Mouse (Mus musculus) hindbrain, embryonic 11.5 days (tissue): ENCODE measurements around the gene Vps35l. TPM values are rescaled to one million over a fixed set of nuclear protein-coding genes. Genes with fewer than 3 reads are reported as not detected.

Experiments used
- ATAC-seq: fragments of 200-750 bp; cut with Nextera tagmentation; 2 replicates; pipeline ENCODE4 v1.8.0; 2017; ENCODE audit warnings: mild to moderate bottlenecking, moderate TSS enrichment, moderate library complexity; ENCODE audit not compliant: low FRiP score
- DNase-seq: peaks from one replicate; pipeline ENCODE4 v3.0.0-alpha.2; 2015; ENCODE audit warnings: low spot score
- H3K27ac ChIP-seq: fragments of 300-500 bp; sonication (generic); 2 replicates; pipeline ENCODE4 v1.5.1; 2014; ENCODE audit warnings: mild to moderate bottlenecking, low read depth, low read length
- H3K27me3 ChIP-seq: fragments of 300-500 bp; sonication (generic); 2 replicates; pipeline ENCODE4 v1.6.1; 2014; ENCODE audit warnings: mild to moderate bottlenecking, low read length, moderate library complexity, mixed read lengths; ENCODE audit not compliant: control insufficient read depth, insufficient read depth
- H3K36me3 ChIP-seq: fragments of 300-500 bp; sonication (generic); 2 replicates; pipeline ENCODE4 v1.6.1; 2014; ENCODE audit warnings: mild to moderate bottlenecking, low read length, moderate library complexity, mixed read lengths; ENCODE audit not compliant: control insufficient read depth, insufficient read depth
- H3K4me1 ChIP-seq: fragments of 300-500 bp; sonication (generic); replicated peaks from 2 replicates; pipeline ENCODE4 v1.6.1; 2014; ENCODE audit warnings: low read length, mixed read lengths; ENCODE audit not compliant: control insufficient read depth, insufficient read depth
- H3K4me2 ChIP-seq: fragments of 300-500 bp; sonication (generic); replicated peaks from 2 replicates; pipeline ENCODE4 v1.6.1; 2014; ENCODE audit warnings: mild to moderate bottlenecking, low read depth, low read length
- H3K4me3 ChIP-seq: fragments of 300-500 bp; sonication (generic); 2 replicates; pipeline ENCODE4 v1.5.1; 2014; ENCODE audit warnings: low read depth, low read length
- H3K9ac ChIP-seq: fragments of 300-500 bp; sonication (generic); 2 replicates; pipeline ENCODE4 v1.6.1; 2014; ENCODE audit warnings: low read depth, low read length
- H3K9me3 ChIP-seq: fragments of 300-500 bp; sonication (generic); 2 replicates; pipeline ENCODE4 v1.6.1; 2016; ENCODE audit warnings: low read length; ENCODE audit not compliant: control insufficient read depth
- WGBS: fragments of 180-500 bp; shearing (Covaris S2); extraction: QIAGEN DNeasy Blood & Tissue Kit; methylation state at CpG from one replicate; pipeline ENCODE4 v1.1.7; 2014; 5-methylcytosine and 5-hydroxymethylcytosine counted together
- polyA plus RNA-seq: library from polyadenylated mRNA; unstranded; fragments of >200 nt; fragmentation: Nextera tagmentation; extraction: Ambion mirVana; gene quantifications from 2 replicates; pipeline ENCODE4 v1.2.1, GENCODE M21; 2014

Gene Vps35l
- polyA plus RNA-seq, 1 experiment from 2014 or later, result 74.4 TPM

DNA sequence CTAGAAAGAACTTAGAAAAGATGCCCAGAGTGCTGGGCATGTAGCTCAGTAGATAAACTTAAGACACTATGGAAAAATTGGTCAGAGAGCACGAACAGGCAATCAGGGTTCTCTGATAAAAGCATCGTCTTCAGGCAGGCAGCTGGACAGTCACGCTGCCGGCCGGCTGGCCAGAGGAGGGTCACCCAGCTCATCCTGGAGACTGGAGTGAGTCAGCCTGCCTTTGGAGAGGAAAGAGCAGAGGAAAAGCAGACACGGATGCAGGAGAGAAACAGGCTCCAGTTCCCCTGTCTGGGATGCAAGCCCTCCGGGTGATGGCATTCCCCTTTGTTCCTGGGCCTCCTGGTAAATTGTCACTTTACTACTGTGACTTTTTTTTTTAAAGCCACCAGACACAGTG is 57.6 kb downstream of the Vps35l start:
- no peaks in the 10 kb centered on the region for H3K36me3 ChIP-seq
- ATAC-seq, result no peak
- H3K9me3 ChIP-seq, result no peaks in the 10 kb centered on the region
- H3K4me3 ChIP-seq, result no peak overlapping the region
- H3K4me1 ChIP-seq, result no peaks in the 10 kb centered on the region; the same call in 1 of the 2 replicates
- WGBS, result 87% methylated on average over 7 of the region's 7 CpGs
- DNase-seq, result no peak
- no peak overlapping the region for H3K9ac ChIP-seq
- no peak overlapping the region for H3K27ac ChIP-seq
- no peaks in the 10 kb centered on the region for H3K27me3 ChIP-seq
- H3K4me2 ChIP-seq, result no peak overlapping the region

- H3K4me2 ChIP-seq, result no peak overlapping the region
- no peak for ATAC-seq
- H3K27ac ChIP-seq, result no peak overlapping the region
- no peak overlapping the region for H3K9ac ChIP-seq
- no peak for DNase-seq
- H3K36me3 ChIP-seq, result no peaks in the 10 kb centered on the region
- WGBS, result 89% methylated on average over 6 of the region's 6 CpGs
- no peaks in the 10 kb centered on the region for H3K9me3 ChIP-seq
- H3K4me3 ChIP-seq, result no peak overlapping the region
- H3K27me3 ChIP-seq, result no peaks in the 10 kb centered on the region
- H3K4me1 ChIP-seq, result no peaks in the 10 kb centered on the region; the same call in 1 of the 2 replicates
Observed at GRCm38 (mm10) chr7:118798105-118798570, 58.1 kb downstream of the Vps35l start.

DNA sequence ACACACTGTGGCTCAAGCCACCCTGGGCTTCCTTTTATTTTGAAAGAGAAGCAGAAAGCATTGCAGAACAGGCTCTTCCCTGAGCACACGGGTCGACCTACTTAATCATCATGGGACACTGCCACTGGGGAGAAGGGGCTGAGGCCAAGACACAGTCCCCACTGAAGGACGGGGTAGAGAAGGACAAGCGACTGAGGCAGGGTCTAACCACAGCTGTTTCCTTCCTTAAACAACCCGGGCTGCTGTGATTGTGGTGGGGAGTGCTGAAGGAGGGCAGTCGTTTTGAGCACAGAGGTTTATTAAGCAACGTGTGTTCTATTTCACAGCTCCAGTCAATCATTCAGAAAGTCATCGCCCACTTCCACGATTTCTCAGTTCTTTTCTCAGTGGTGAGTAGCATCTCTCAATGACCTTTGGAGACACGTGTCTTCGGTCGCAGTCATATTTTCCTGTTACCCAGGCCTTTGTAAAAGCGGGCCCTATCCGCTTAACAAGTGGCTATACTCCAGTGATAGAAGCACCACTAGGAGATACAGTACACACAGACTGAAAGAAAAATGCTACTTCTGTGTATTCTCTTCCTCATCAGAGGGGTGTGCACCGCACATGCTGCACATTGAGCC is 60.2 kb downstream of the Vps35l start:
- H3K36me3 ChIP-seq, result no peaks in the 10 kb centered on the region
- no peak overlapping the region for H3K9ac ChIP-seq
- H3K4me3 ChIP-seq, result no peak overlapping the region
- ATAC-seq (no peak), DNase-seq (no peak)
- H3K27me3 ChIP-seq, result no peaks in the 10 kb centered on the region
- H3K4me1 ChIP-seq, result no peaks in the 10 kb centered on the region
- H3K4me2 ChIP-seq, result no peak overlapping the region
- no peaks in the 10 kb centered on the region for H3K9me3 ChIP-seq
- no peak overlapping the region for H3K27ac ChIP-seq
- 90% methylated on average over 15 of the region's 15 CpGs for WGBS

GRCm38 (mm10) chr7:118801791-118802190 is 61.8 kb downstream of the Vps35l start:
- 97% methylated on average over 3 of the region's 3 CpGs for WGBS
- Histone ChIP-seq H3K36me3 (no peaks in the 10 kb centered on the region), H3K4me1 (no peaks in the 10 kb centered on the region), H3K9me3 (no peaks in the 10 kb centered on the region), H3K4me2 (no peak overlapping the region), H3K4me3 (no peak overlapping the region), H3K27me3 (no peaks in the 10 kb centered on the region), H3K9ac (no peak overlapping the region), H3K27ac (no peak overlapping the region)
- no peak for ATAC-seq
- no peak for DNase-seq

DNA sequence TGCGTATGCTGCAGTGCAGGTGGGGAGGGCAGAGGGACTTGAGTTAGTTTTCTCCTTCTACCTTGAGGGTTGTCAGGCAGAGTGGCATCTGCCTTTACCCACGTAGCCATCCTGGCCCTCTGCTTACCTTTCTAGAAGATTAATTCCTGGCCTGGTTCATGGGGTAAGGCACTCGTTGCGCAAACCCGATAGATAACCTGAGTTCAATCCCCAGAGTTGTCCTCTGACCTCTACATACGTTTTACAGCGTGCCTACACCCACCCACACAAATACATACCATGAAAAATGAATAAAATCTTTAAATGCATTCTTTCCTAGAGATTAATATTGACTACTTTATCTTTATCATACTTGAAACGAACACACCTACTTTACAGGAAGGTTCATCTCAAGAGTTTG is 63.4 kb downstream of the Vps35l start:
- Histone ChIP-seq H3K9ac (no peak overlapping the region), H3K27ac (no peak overlapping the region), H3K4me3 (no peak overlapping the region), H3K4me2 (no peak overlapping the region), H3K36me3 (no peaks in the 10 kb centered on the region), H3K27me3 (no peaks in the 10 kb centered on the region), H3K4me1 (no peaks in the 10 kb centered on the region), H3K9me3 (no peaks in the 10 kb centered on the region)
- DNase-seq (no peak), ATAC-seq (no peak)
- 92% methylated on average over 8 of the region's 8 CpGs for WGBS

- H3K27me3 ChIP-seq, result no peaks in the 10 kb centered on the region
Observed at GRCm38 (mm10) chr7:118806631-118807411, 66.8 kb downstream of the Vps35l start.

GRCm38 (mm10) chr7:118807899-118808298 is 67.9 kb downstream of the Vps35l start:
- 93% methylated on average over 8 of the region's 8 CpGs for WGBS
- Histone ChIP-seq H3K36me3 (no peaks in the 10 kb centered on the region), H3K27me3 (no peaks in the 10 kb centered on the region), H3K9ac (no peak overlapping the region), H3K4me3 (no peak overlapping the region), H3K4me2 (no peak overlapping the region), H3K4me1 (no peaks in the 10 kb centered on the region), H3K9me3 (no peaks in the 10 kb centered on the region), H3K27ac (no peak overlapping the region)
- ATAC-seq (no peak), DNase-seq (no peak)

More at GRCm38 (mm10) chr7:118806631-118807411, 66.8 kb downstream of the Vps35l start:
- 77% methylated on average over 16 of the region's 16 CpGs for WGBS
- Histone ChIP-seq H3K27ac (0 out of 2 replicates have a peak overlapping the region, but pooled peaks have one; percentile 10), H3K4me3 (no peak overlapping the region), H3K36me3 (no peaks in the 10 kb centered on the region), H3K4me2 (no peak overlapping the region), H3K4me1 (no peaks in the 10 kb centered on the region), H3K9ac (0 out of 2 replicates have a peak overlapping the region, but pooled peaks have one; percentile 31), H3K9me3 (no peaks in the 10 kb centered on the region)
- ATAC-seq, result no peak
- peak; percentile 17 for DNase-seq

DNA sequence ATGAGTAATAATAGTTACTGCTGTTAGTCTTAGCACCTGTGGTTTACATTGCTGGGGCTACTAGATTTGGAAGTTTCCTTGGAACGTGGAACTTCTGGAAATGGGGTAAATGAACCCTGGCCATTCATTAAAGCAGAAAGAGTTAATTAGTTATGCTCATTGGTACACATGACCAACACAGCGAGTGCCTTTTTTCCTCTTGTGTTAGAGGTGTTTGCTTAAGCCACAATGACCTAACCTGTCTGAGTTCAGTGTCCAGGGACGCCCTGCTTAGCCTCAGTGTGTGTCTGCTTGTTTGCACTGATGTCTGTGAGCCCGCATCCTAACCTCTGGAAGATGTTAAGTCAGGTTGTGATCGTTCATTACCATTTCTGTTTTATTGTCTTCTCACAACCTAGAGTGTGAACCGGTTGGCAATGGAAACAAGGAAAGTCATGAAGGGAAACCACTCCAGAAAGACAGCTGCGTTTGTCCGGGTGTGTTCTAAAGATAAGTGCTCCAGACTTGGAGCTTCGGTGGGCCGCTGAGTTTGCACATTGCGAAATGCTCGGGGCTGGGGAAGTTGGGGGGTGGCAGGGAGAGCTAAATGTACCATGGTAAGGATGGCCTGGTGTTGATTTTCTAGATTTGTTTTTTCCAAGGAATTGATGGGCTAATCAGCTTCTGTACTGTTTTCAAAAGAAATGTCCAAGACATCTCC is 71.5 kb downstream of the Vps35l start:
- Histone ChIP-seq H3K4me2 (no peak overlapping the region), H3K9me3 (no peaks in the 10 kb centered on the region), H3K36me3 (no peaks in the 10 kb centered on the region), H3K4me1 (no peaks in the 10 kb centered on the region), H3K9ac (no peak overlapping the region), H3K4me3 (no peak overlapping the region), H3K27me3 (no peaks in the 10 kb centered on the region), H3K27ac (no peak overlapping the region)
- 88% methylated on average over 12 of the region's 12 CpGs for WGBS
- no peak for DNase-seq
- no peak for ATAC-seq
